Mouse (Mus musculus) hindbrain, postnatal 0 days (tissue): ENCODE results near the gene Olfr303. TPM values are rescaled to one million over a fixed set of nuclear protein-coding genes. Genes with fewer than 3 reads are reported as not detected.
"Not testable (repeated sequence)": the region's sequence is repeated elsewhere in the genome, so short reads cannot be mapped to it uniquely, and the experiment has no call there.

Experiments
- ATAC-seq: fragments of 200-750 bp; cut with Nextera tagmentation; 2 replicates; pipeline ENCODE4 v1.8.0; 2017; ENCODE audit warnings: mild to moderate bottlenecking, moderate TSS enrichment, moderate library complexity
- DNase-seq: peaks from one replicate; pipeline ENCODE4 v3.0.0-alpha.2; 2015; ENCODE audit warnings: low spot score
- H3K27ac ChIP-seq: fragments of 300-500 bp; sonication (generic); 2 replicates; pipeline ENCODE4 v1.5.1; 2014; ENCODE audit warnings: mild to moderate bottlenecking
- H3K27me3 ChIP-seq: fragments of 300-500 bp; sonication (generic); 2 replicates; pipeline ENCODE4 v1.6.1; 2014; ENCODE audit warnings: low read length, mixed read lengths; ENCODE audit not compliant: insufficient read depth
- H3K36me3 ChIP-seq: fragments of 300-500 bp; sonication (generic); 2 replicates; pipeline ENCODE4 v1.6.1; 2014; ENCODE audit warnings: low read length, mixed read lengths; ENCODE audit not compliant: insufficient read depth
- H3K4me1 ChIP-seq: fragments of 300-500 bp; sonication (generic); 2 replicates; pipeline ENCODE4 v1.6.1; 2014; ENCODE audit warnings: antibody characterized with exemption, low read length, mixed read lengths; ENCODE audit not compliant: insufficient read depth
- H3K4me2 ChIP-seq: fragments of 300-500 bp; sonication (generic); 2 replicates; pipeline ENCODE4 v1.6.1; 2014; ENCODE audit warnings: low read depth, mild to moderate bottlenecking, low read length, moderate library complexity, mixed read lengths
- H3K4me3 ChIP-seq: fragments of 300-500 bp; sonication (generic); 2 replicates; pipeline ENCODE4 v1.5.1; 2014; ENCODE audit warnings: low read length
- H3K9ac ChIP-seq: fragments of 300-500 bp; sonication (generic); replicated peaks from 2 replicates; pipeline ENCODE4 v1.6.1; 2014; ENCODE audit warnings: mild to moderate bottlenecking, low read length, moderate library complexity, mixed read lengths
- H3K9me3 ChIP-seq: fragments of 300-500 bp; sonication (generic); 2 replicates; pipeline ENCODE4 v1.6.1; 2016; ENCODE audit warnings: low read length, mixed read lengths
- CTCF ChIP-seq: IDR thresholded peaks from 2 replicates; pipeline ENCODE4 v1.5.1; 2016; ENCODE audit warnings: antibody characterized with exemption, control low read depth, low read depth
- WGBS: fragments of 180-500 bp; shearing (Covaris S2); extraction: QIAGEN DNeasy Blood & Tissue Kit; methylation state at CpG from one replicate; pipeline ENCODE4 v1.1.7; 2014; 5-methylcytosine and 5-hydroxymethylcytosine counted together
- polyA plus RNA-seq: library from polyadenylated mRNA; unstranded; fragments of >200 nt; fragmentation: Nextera tagmentation; extraction: Ambion mirVana; gene quantifications from 2 replicates; pipeline ENCODE4 v1.2.1, GENCODE M21; 2015
- total RNA-seq: library from RNA; depleted of rRNA; stranded (reverse); fragments of >200 nt; gene quantifications from 2 replicates; pipeline ENCODE4 v1.2.3, GENCODE M21; 2014; rRNA removed

Olfr303 gene
- total RNA-seq (not detected in 2 replicates), polyA plus RNA-seq (not detected in 2 replicates)

DNA sequence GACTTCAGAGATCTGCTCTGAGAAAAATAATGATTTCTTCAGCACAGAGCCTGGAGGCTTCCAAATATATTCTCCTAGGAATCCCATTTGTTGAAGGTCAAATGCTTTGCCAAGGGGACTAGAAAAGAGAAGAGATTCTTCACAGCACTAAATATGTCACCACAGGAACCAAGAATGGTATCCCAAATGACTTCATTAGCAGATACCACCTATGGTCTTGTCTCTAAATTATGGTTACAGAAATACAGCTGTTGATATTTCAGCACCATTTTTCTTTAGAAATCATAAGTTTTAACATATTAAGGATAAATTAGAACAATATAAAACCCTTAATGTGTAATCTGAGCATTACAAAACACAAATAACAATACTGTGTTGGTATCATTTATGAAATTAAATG is at the start of gene Olfr303:
TSS of gene Olfr303 (minus strand) at position 101 of the 400 bp plus-strand sequence.
- no peaks in the 10 kb centered on the region for H3K9me3 ChIP-seq
- DNase-seq (no peak), ATAC-seq (no peak)
- no peaks in the 10 kb centered on the region for H3K36me3 ChIP-seq
- H3K27ac ChIP-seq = no peak within 1 kb of the TSS
- H3K9ac ChIP-seq = no peak within 1 kb of the TSS
- H3K4me2 ChIP-seq = no peak within 1 kb of the TSS
- no peak within 1 kb of the TSS for H3K4me3 ChIP-seq
- TF ChIP-seq CTCF = no peak
- H3K4me1 ChIP-seq = no peaks in the 10 kb centered on the region
- H3K27me3 ChIP-seq = no peaks in the 10 kb centered on the region

- no peak for TF ChIP-seq CTCF
- no peaks in the 10 kb centered on the region for H3K27me3 ChIP-seq
- H3K36me3 ChIP-seq = no peaks in the 10 kb centered on the region
- H3K4me1 ChIP-seq = no peaks in the 10 kb centered on the region
- no peak for DNase-seq
- 79% methylated on average over 2 of the region's 2 CpGs for WGBS
- no peaks in the 10 kb centered on the region for H3K9me3 ChIP-seq
- H3K4me2 ChIP-seq = no peak within 1 kb of the TSS
- no peak within 1 kb of the TSS for H3K4me3 ChIP-seq
- H3K27ac ChIP-seq = no peak within 1 kb of the TSS
- H3K9ac ChIP-seq = no peak within 1 kb of the TSS
- ATAC-seq = no peak
Measured at GRCm38 (mm10) chr7:86403546-86403945, 6.0 kb upstream of the Olfr303 start, which contains the start of gene Olfr301. Gene Olfr301, plus strand, starts transcription at chr7:86403846.

DNA sequence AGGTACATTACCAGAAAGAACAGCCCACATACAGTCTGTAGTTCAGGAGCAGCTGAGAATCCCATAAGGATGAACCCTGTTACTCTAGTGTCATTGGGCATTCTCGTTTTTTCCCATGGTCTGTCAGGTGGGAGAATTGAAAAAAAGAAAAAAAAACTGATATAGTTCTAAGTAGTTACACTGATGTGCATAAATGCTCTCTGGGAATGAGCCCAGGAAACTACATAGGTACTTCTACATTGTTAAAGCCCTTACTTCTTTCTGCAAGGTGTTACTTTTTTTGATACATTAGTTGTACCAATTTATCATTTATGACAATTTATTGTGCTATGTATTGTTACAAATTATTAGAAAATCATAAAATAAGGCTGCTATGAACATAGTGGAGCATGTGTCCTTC is 11.0 kb downstream of the Olfr303 start, which contains the start of gene Olfr304:
TSS of gene Olfr304 (minus strand) at position 101 of the 400 bp plus-strand sequence.
- no peaks in the 10 kb centered on the region for H3K27me3 ChIP-seq
- no peak for TF ChIP-seq CTCF
- no peak for DNase-seq
- H3K4me1 ChIP-seq = no peaks in the 10 kb centered on the region
- WGBS = 77% methylated on average over 1 of the region's 1 CpGs
- no peak within 1 kb of the TSS for H3K27ac ChIP-seq
- H3K9me3 ChIP-seq = no peaks in the 10 kb centered on the region
- no peak within 1 kb of the TSS for H3K9ac ChIP-seq
- no peak within 1 kb of the TSS for H3K4me3 ChIP-seq
- no peak within 1 kb of the TSS for H3K4me2 ChIP-seq
- ATAC-seq = no peak
- H3K36me3 ChIP-seq = no peaks in the 10 kb centered on the region

- Histone ChIP-seq H3K4me2 (no peak overlapping the region), H3K27ac (no peak overlapping the region), H3K9me3 (no peaks in the 10 kb centered on the region), H3K27me3 (no peaks in the 10 kb centered on the region), H3K36me3 (no peaks in the 10 kb centered on the region), H3K9ac (no peak overlapping the region), H3K4me3 (no peak overlapping the region), H3K4me1 (no peaks in the 10 kb centered on the region)
- ATAC-seq = no peak
- TF ChIP-seq CTCF = peak; percentile 25; the same call in 1 of the 2 replicates
- no peak for DNase-seq
- WGBS = 64% methylated on average over 3 of the region's 3 CpGs
Measured at GRCm38 (mm10) chr7:86385769-86386168, 11.8 kb downstream of the Olfr303 start.

DNA sequence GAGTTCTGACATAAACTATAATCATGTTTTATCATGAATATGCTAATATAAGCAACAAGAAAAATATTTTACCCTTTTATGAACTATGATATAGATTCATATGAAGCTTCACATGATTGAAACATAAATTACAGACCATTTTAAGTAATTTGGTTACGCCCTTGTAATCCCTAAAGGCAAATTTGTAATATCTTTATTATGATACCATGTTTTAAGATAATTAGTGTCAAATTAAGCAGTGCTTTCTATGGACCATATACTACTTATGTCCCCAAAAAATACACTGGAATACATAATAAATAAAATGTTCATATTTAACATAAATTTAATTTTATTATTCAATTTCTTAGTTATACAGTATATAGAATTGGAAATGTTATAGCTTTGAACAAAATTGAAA is 30.8 kb downstream of the Olfr303 start, which contains the start of gene Olfr305:
TSS of gene Olfr305 (minus strand) at position 101 of the 400 bp plus-strand sequence.
- no peak for TF ChIP-seq CTCF
- ATAC-seq (no peak), DNase-seq (no peak)
- no peak within 1 kb of the TSS for H3K4me3 ChIP-seq
- no peak within 1 kb of the TSS for H3K9ac ChIP-seq
- WGBS = 82% methylated on average over 1 of the region's 1 CpGs
- H3K27ac ChIP-seq = no peak within 1 kb of the TSS
- no peaks in the 10 kb centered on the region for H3K4me1 ChIP-seq
- H3K4me2 ChIP-seq = no peak within 1 kb of the TSS
- no peaks in the 10 kb centered on the region for H3K27me3 ChIP-seq
- H3K9me3 ChIP-seq = no peaks in the 10 kb centered on the region
- no peaks in the 10 kb centered on the region for H3K36me3 ChIP-seq

GRCm38 (mm10) chr7:86346296-86346695 is 51.3 kb downstream of the Olfr303 start:
- H3K36me3 ChIP-seq, ATAC-seq: not testable (repeated sequence)

GRCm38 (mm10) chr7:86344253-86344652 is 53.3 kb downstream of the Olfr303 start:
- no peak overlapping the region for H3K27ac ChIP-seq
- no peaks in the 10 kb centered on the region for H3K27me3 ChIP-seq
- 67% methylated on average over 3 of the region's 3 CpGs for WGBS
- H3K4me3 ChIP-seq = no peak overlapping the region
- no peaks in the 10 kb centered on the region for H3K36me3 ChIP-seq
- TF ChIP-seq CTCF = no peak
- H3K4me1 ChIP-seq = no peaks in the 10 kb centered on the region
- no peak overlapping the region for H3K4me2 ChIP-seq
- no peak for DNase-seq
- H3K9me3 ChIP-seq = no peaks in the 10 kb centered on the region
- H3K9ac ChIP-seq = no peak overlapping the region
- ATAC-seq = no peak

More at GRCm38 (mm10) chr7:86346296-86346695, 51.3 kb downstream of the Olfr303 start:
- not testable (repeated sequence) for H3K27ac ChIP-seq, H3K4me1 ChIP-seq, H3K9ac ChIP-seq, H3K27me3 ChIP-seq, H3K9me3 ChIP-seq, H3K4me2 ChIP-seq, DNase-seq, H3K4me3 ChIP-seq
- WGBS = 89% methylated on average over 9 of the region's 9 CpGs
